Comparison of ENCODE assay signal across 8 mouse cellular contexts in genomic region chr11:72429288-72429690, GRCm38 (mm10). TPM values are rescaled to one million over a fixed set of nuclear protein-coding genes. Genes with fewer than 3 reads are reported as not detected.
DNase-seq lines count a peak whose midpoint lies in the region; ATAC-seq and TF ChIP-seq lines count a peak whose summit lies in the region.

No protein-coding gene starts in this region.

- H3K4me2 ChIP-seq in forebrain, postnatal 0 days (ENCODE audit: low read depth), result 0 out of 2 replicates have a peak overlapping the region, but pooled peaks have one; percentile 3

- no peaks in the 10 kb centered on the region for H3K4me1 ChIP-seq in cerebellum, adult 2 months (ENCODE audit: control insufficient read depth, insufficient read depth, low read length)
- H3K4me1 ChIP-seq in forebrain, postnatal 0 days (ENCODE audit: insufficient read depth), result no peaks in the 10 kb centered on the region
- no peaks in the 10 kb centered on the region; the same call in 1 of the 2 replicates for H3K4me1 ChIP-seq in hindbrain, embryonic 10.5 days (replicated peaks)

- WGBS in cerebellum, adult 2 months, result 44% methylated on average over 7 of the region's 7 CpGs
- 43% methylated on average over 7 of the region's 7 CpGs for WGBS in forebrain, postnatal 0 days
- WGBS in hindbrain, embryonic 10.5 days, result 44% methylated on average over 7 of the region's 7 CpGs

- H3K9ac ChIP-seq in forebrain, postnatal 0 days, result no peak overlapping the region

- ATAC-seq in forebrain, postnatal 0 days, result peak; percentile 77; the same call in 1 of the 2 replicates

- DNase-seq in MN1 (ENCODE audit: low spot score), result peak; percentile 45
- DNase-seq in cerebellum, adult 2 months, result peak; percentile 68 to 70
- DNase-seq in forebrain, postnatal 0 days, result peak; percentile 85
- peak; percentile 77 for DNase-seq in hindbrain, embryonic 10.5 days (ENCODE audit: low spot score)
- peak; percentile 79 for DNase-seq in layer of hippocampus, adult 9-11 months
- peak; percentile 92 for DNase-seq in lung, postnatal 10 days
- peak; percentile 62 for DNase-seq in retina, postnatal 7 days (ENCODE audit: low read depth, low spot score)
- DNase-seq in thymus, postnatal 4 days, result peak; percentile 77

- no peak overlapping the region for H3K27ac ChIP-seq in cerebellum, adult 2 months (ENCODE audit: insufficient read depth, low read length)
- H3K27ac ChIP-seq in forebrain, postnatal 0 days (ENCODE audit: low read depth, low read length), result no peak overlapping the region
- 0 out of 2 replicates have a peak overlapping the region, but pooled peaks have one; percentile 41 for H3K27ac ChIP-seq in hindbrain, embryonic 10.5 days

- no peaks in the 10 kb centered on the region for H3K9me3 ChIP-seq in forebrain, postnatal 0 days (ENCODE audit: low read length)
- 0 out of 2 replicates have a peak, but pooled peaks cover 1% of the 10 kb centered on the region for H3K9me3 ChIP-seq in hindbrain, embryonic 10.5 days

- TF ChIP-seq CTCF in cerebellum, adult 2 months (IDR thresholded peaks at IDR 0.05; ENCODE audit: borderline replicate concordance, insufficient read depth, low read depth, low read length), result peak; percentile 80
- TF ChIP-seq CTCF in forebrain, postnatal 0 days (IDR thresholded peaks at IDR 0.05; ENCODE audit: low read depth), result peak; percentile 91

- H3K27me3 ChIP-seq in cerebellum, adult 2 months (ENCODE audit: control insufficient read depth, insufficient read depth, low read length), result no peaks in the 10 kb centered on the region
- no peaks in the 10 kb centered on the region for H3K27me3 ChIP-seq in forebrain, postnatal 0 days (ENCODE audit: insufficient read depth, low read length)
- H3K27me3 ChIP-seq in hindbrain, embryonic 10.5 days (ENCODE audit: insufficient read depth, poor library complexity, severe bottlenecking), result no peaks in the 10 kb centered on the region

- no peak overlapping the region for H3K4me3 ChIP-seq in cerebellum, adult 2 months (replicated peaks; ENCODE audit: insufficient read depth, low read depth, low read length)
- no peak overlapping the region for H3K4me3 ChIP-seq in forebrain, postnatal 0 days (ENCODE audit: low read depth, low read length)
- H3K4me3 ChIP-seq in hindbrain, embryonic 10.5 days, result peak overlapping the region; percentile 26

- no peak for TF ChIP-seq POLR2A in cerebellum, adult 2 months (IDR thresholded peaks at IDR 0.05; ENCODE audit: borderline replicate concordance, insufficient read depth, low read length)

- no peaks in the 10 kb centered on the region for H3K36me3 ChIP-seq in forebrain, postnatal 0 days (ENCODE audit: insufficient read depth)
- no peaks in the 10 kb centered on the region for H3K36me3 ChIP-seq in hindbrain, embryonic 10.5 days

RNA-seq across cellular contexts. Expression of gene Ggt6, which starts 6.0 kb away (rescaled TPM):
- 0.14 and 0.15 TPM in 2 replicates for polyA plus RNA-seq in cerebellum, adult 2 months (2012; rRNA removed)
- not detected in 2 replicates for total RNA-seq in forebrain, postnatal 0 days (2014; rRNA removed)
- not detected in 2 replicates for polyA plus RNA-seq in forebrain, postnatal 0 days (2015; fragmentation: Nextera tagmentation; extraction: Ambion mirVana)
- not detected in 2 replicates for polyA plus RNA-seq in hindbrain, embryonic 10.5 days (2016; fragmentation: Nextera tagmentation; extraction: Ambion mirVana)

RNA-seq across cellular contexts. Expression of gene Mybbp1a, which starts 11.9 kb away (rescaled TPM):
- polyA plus RNA-seq in cerebellum, adult 2 months (2012; rRNA removed), result 52.5 and 61.3 TPM in 2 replicates
- 36.9 and 38.0 TPM in 2 replicates for total RNA-seq in forebrain, postnatal 0 days (2014; rRNA removed)
- 50.0 and 52.4 TPM in 2 replicates for polyA plus RNA-seq in forebrain, postnatal 0 days (2015; fragmentation: Nextera tagmentation; extraction: Ambion mirVana)
- polyA plus RNA-seq in hindbrain, embryonic 10.5 days (2016; fragmentation: Nextera tagmentation; extraction: Ambion mirVana), result 148 and 215 TPM in 2 replicates

RNA-seq across cellular contexts. Expression of gene Smtnl2, which starts 17.8 kb away (rescaled TPM):
- polyA plus RNA-seq in cerebellum, adult 2 months (2012; rRNA removed), result 1.5 and 1.6 TPM in 2 replicates
- total RNA-seq in forebrain, postnatal 0 days (2014; rRNA removed), result 9.7 and 10.4 TPM in 2 replicates
- 8.4 and 10.2 TPM in 2 replicates for polyA plus RNA-seq in forebrain, postnatal 0 days (2015; fragmentation: Nextera tagmentation; extraction: Ambion mirVana)
- polyA plus RNA-seq in hindbrain, embryonic 10.5 days (2016; fragmentation: Nextera tagmentation; extraction: Ambion mirVana), result 10.7 and 22.8 TPM in 2 replicates
